Mouse (Mus musculus): Measurements from ENCODE around the gene She. TPM values are rescaled to one million over a fixed set of nuclear protein-coding genes. Genes with fewer than 3 reads are reported as not detected.
"Not testable (repeated sequence)": the region's sequence is repeated elsewhere in the genome, so short reads cannot be mapped to it uniquely, and the experiment has no call there.

She gene
- total RNA-seq, 2 experiments from 2014 or later = 3.1 to 3.4 TPM

- DNase-seq (ENCODE audit: low spot score in 2 of 2) = peak; percentile 38 to 54
- intact Hi-C loops (cut with DNase I) = loop anchor here (2.0 to 5.0 kb wide), 5 partner anchors 41 to 541 kb away; partner anchors contain the start of gene Adar
Measured at GRCm38 (mm10) chr3:89858123-89858522, 27.0 kb downstream of the She start.

- intact Hi-C loops (cut with DNase I) = loop anchor here (2.0 to 5.0 kb wide), 5 partner anchors 42 to 542 kb away; partner anchors contain the start of gene Adar
- DNase-seq (ENCODE audit: low spot score in 2 of 2) = peak; percentile 82 to 94
Measured at GRCm38 (mm10) chr3:89858888-89859287, 27.7 kb downstream of the She start.

- intact Hi-C loops (cut with DNase I) = loop anchor here (2.0 to 5.0 kb wide), 5 partner anchors 43 to 543 kb away; partner anchors contain the start of gene Adar
- no peak for DNase-seq (ENCODE audit: low spot score in 2 of 2)
Measured at GRCm38 (mm10) chr3:89859936-89860335, 28.8 kb downstream of the She start.

- no peak for DNase-seq (ENCODE audit: low spot score in 2 of 2)
- intact Hi-C loops (cut with DNase I) = no loop called here
Measured at GRCm38 (mm10) chr3:89860343-89860742, 29.2 kb downstream of the She start.

GRCm38 (mm10) chr3:89861070-89861469 is 29.9 kb downstream of the She start:
- intact Hi-C loops (cut with DNase I) = no loop called here
- peak in 1 of 2 experiments; percentile 49 for DNase-seq (ENCODE audit: low spot score in 2 of 2)

GRCm38 (mm10) chr3:89862182-89862761 is 31.1 kb downstream of the She start:
- DNase-seq (ENCODE audit: low spot score in 2 of 2) = no peak
- intact Hi-C loops (cut with DNase I) = no loop called here

- intact Hi-C loops (cut with DNase I); DNase-seq (ENCODE audit: low spot score in 2 of 2): not testable (repeated sequence)
Measured at GRCm38 (mm10) chr3:89863276-89863675, 32.1 kb downstream of the She start.

- intact Hi-C loops (cut with DNase I) = no loop called here
- DNase-seq (ENCODE audit: low spot score in 2 of 2) = no peak
Measured at GRCm38 (mm10) chr3:89863716-89864509, 32.7 kb downstream of the She start.

- no peak for DNase-seq (ENCODE audit: low spot score in 2 of 2)
- intact Hi-C loops (cut with DNase I) = no loop called here
Measured at GRCm38 (mm10) chr3:89865020-89865419, 33.9 kb downstream of the She start.

GRCm38 (mm10) chr3:89865764-89866163 is 34.6 kb downstream of the She start:
- intact Hi-C loops (cut with DNase I) = no loop called here
- peak in 1 of 2 experiments; percentile 16 for DNase-seq (ENCODE audit: low spot score in 2 of 2)

- DNase-seq (ENCODE audit: low spot score in 2 of 2) = peak in 1 of 2 experiments; percentile 58
- intact Hi-C loops (cut with DNase I) = no loop called here
Measured at GRCm38 (mm10) chr3:89867651-89868050, 36.5 kb downstream of the She start.

- DNase-seq (ENCODE audit: low spot score in 2 of 2) = no peak
- intact Hi-C loops (cut with DNase I) = no loop called here
Measured at GRCm38 (mm10) chr3:89868357-89868756, 37.2 kb downstream of the She start.

GRCm38 (mm10) chr3:89868956-89869355 is 37.8 kb downstream of the She start:
- intact Hi-C loops (cut with DNase I) = no loop called here

GRCm38 (mm10) chr3:89869556-89869955 is 38.4 kb downstream of the She start:
- no peak for DNase-seq (ENCODE audit: low spot score in 2 of 2)
- intact Hi-C loops (cut with DNase I) = no loop called here

More at GRCm38 (mm10) chr3:89868956-89869355, 37.8 kb downstream of the She start:
- DNase-seq (ENCODE audit: low spot score in 2 of 2) = no peak

- DNase-seq (ENCODE audit: low spot score in 2 of 2) = no peak
- intact Hi-C loops (cut with DNase I) = no loop called here
Measured at GRCm38 (mm10) chr3:89870472-89871271, 39.5 kb downstream of the She start.

GRCm38 (mm10) chr3:89871339-89871914 is 40.3 kb downstream of the She start:
- DNase-seq (ENCODE audit: low spot score in 2 of 2) = no peak
- intact Hi-C loops (cut with DNase I) = no loop called here

- intact Hi-C loops (cut with DNase I) = no loop called here
- DNase-seq (ENCODE audit: low spot score in 2 of 2) = peak in 1 of 2 experiments; percentile 38
Measured at GRCm38 (mm10) chr3:89872209-89872608, 41.0 kb downstream of the She start.

- intact Hi-C loops (cut with DNase I) = no loop called here
- DNase-seq (ENCODE audit: low spot score in 2 of 2) = no peak
Measured at GRCm38 (mm10) chr3:89872684-89873083, 41.5 kb downstream of the She start.

- intact Hi-C loops (cut with DNase I) = no loop called here
- no peak for DNase-seq (ENCODE audit: low spot score in 2 of 2)
Measured at GRCm38 (mm10) chr3:89874076-89874475, 42.9 kb downstream of the She start.

GRCm38 (mm10) chr3:89875021-89875420 is 43.9 kb downstream of the She start:
- DNase-seq (ENCODE audit: low spot score in 2 of 2) = peak in 1 of 2 experiments; percentile 30
- intact Hi-C loops (cut with DNase I) = no loop called here
